Mouse (Mus musculus) midbrain, postnatal 0 days (tissue): ENCODE results near the gene Hprt. TPM values are rescaled to one million over a fixed set of nuclear protein-coding genes. Genes with fewer than 3 reads are reported as not detected.
"Not testable (repeated sequence)": the region's sequence is repeated elsewhere in the genome, so short reads cannot be mapped to it uniquely, and the experiment has no call there.

Experiments
- ATAC-seq: fragments of 200-750 bp; cut with Nextera tagmentation; 2 replicates; pipeline ENCODE4 v1.8.0; 2017; ENCODE audit warnings: moderate number of reproducible peaks, mild to moderate bottlenecking, moderate TSS enrichment, moderate library complexity; ENCODE audit not compliant: low FRiP score
- DNase-seq: peaks from one replicate; pipeline ENCODE4 v3.0.0-alpha.2; 2015; ENCODE audit warnings: low spot score
- H3K27ac ChIP-seq: fragments of 300-500 bp; sonication (generic); 2 replicates; pipeline ENCODE4 v1.5.1; 2014; ENCODE audit warnings: low read depth, mild to moderate bottlenecking, low read length, mixed read lengths
- H3K27me3 ChIP-seq: fragments of 300-500 bp; sonication (generic); 2 replicates; pipeline ENCODE4 v1.6.1; 2014; ENCODE audit warnings: low read length, control low read depth, mixed read lengths; ENCODE audit not compliant: insufficient read depth
- H3K36me3 ChIP-seq: fragments of 300-500 bp; sonication (generic); 2 replicates; pipeline ENCODE4 v1.6.1; 2014; ENCODE audit warnings: low read length, control low read depth, mixed read lengths; ENCODE audit not compliant: insufficient read depth
- H3K4me1 ChIP-seq: fragments of 300-500 bp; sonication (generic); 2 replicates; pipeline ENCODE4 v1.6.1; 2014; ENCODE audit warnings: mild to moderate bottlenecking, control low read depth, antibody characterized with exemption, low read length, mixed read lengths; ENCODE audit not compliant: insufficient read depth
- H3K4me2 ChIP-seq: fragments of 300-500 bp; sonication (generic); 2 replicates; pipeline ENCODE4 v1.6.1; 2014; ENCODE audit warnings: low read depth, mild to moderate bottlenecking, low read length, mixed read lengths; ENCODE audit not compliant: poor library complexity, severe bottlenecking
- H3K4me3 ChIP-seq: fragments of 300-500 bp; sonication (generic); 2 replicates; pipeline ENCODE4 v1.5.1; 2014; ENCODE audit warnings: low read depth, mild to moderate bottlenecking, low read length, moderate library complexity
- H3K9ac ChIP-seq: fragments of 300-500 bp; sonication (generic); replicated peaks from 2 replicates; pipeline ENCODE4 v1.6.1; 2014; ENCODE audit warnings: mild to moderate bottlenecking, low read length, moderate library complexity, mixed read lengths; ENCODE audit not compliant: poor library complexity, severe bottlenecking
- H3K9me3 ChIP-seq: fragments of 300-500 bp; sonication (generic); 2 replicates; pipeline ENCODE4 v1.6.1; 2016; ENCODE audit warnings: low read length, control low read depth
- CTCF ChIP-seq: IDR thresholded peaks from 2 replicates; pipeline ENCODE4 v1.5.1; 2016; ENCODE audit warnings: antibody characterized with exemption, mild to moderate bottlenecking
- WGBS: fragments of 180-500 bp; shearing (Covaris S2); extraction: QIAGEN DNeasy Blood & Tissue Kit; methylation state at CpG from one replicate; pipeline ENCODE4 v1.1.7; 2014; 5-methylcytosine and 5-hydroxymethylcytosine counted together
- polyA plus RNA-seq: library from polyadenylated mRNA; unstranded; fragments of >200 nt; fragmentation: Nextera tagmentation; extraction: Ambion mirVana; gene quantifications from 2 replicates; pipeline ENCODE4 v1.2.1, GENCODE M21; 2015
- total RNA-seq: library from RNA; depleted of rRNA; stranded (reverse); fragments of >200 nt; gene quantifications from 2 replicates; pipeline ENCODE4 v1.2.3, GENCODE M21; 2014

Gene Hprt
- total and polyA plus RNA-seq, 2 experiments from 2014 or later = 46.5 to 179 TPM

GRCm38 (mm10) chrX:52971211-52972006, 16.5 kb upstream of the Hprt start:
- TF ChIP-seq CTCF = no peak
- Histone ChIP-seq H3K27me3 (no peaks in the 10 kb centered on the region), H3K9ac (no peak overlapping the region), H3K27ac (no peak overlapping the region), H3K9me3 (no peaks in the 10 kb centered on the region), H3K4me3 (no peak overlapping the region), H3K4me2 (no peak overlapping the region), H3K36me3 (no peaks in the 10 kb centered on the region), H3K4me1 (no peaks in the 10 kb centered on the region)
- ATAC-seq (no peak), DNase-seq (no peak)
- whole genome bisulfite sequencing = 60% methylated on average over 3 of the region's 3 CpGs

DNA sequence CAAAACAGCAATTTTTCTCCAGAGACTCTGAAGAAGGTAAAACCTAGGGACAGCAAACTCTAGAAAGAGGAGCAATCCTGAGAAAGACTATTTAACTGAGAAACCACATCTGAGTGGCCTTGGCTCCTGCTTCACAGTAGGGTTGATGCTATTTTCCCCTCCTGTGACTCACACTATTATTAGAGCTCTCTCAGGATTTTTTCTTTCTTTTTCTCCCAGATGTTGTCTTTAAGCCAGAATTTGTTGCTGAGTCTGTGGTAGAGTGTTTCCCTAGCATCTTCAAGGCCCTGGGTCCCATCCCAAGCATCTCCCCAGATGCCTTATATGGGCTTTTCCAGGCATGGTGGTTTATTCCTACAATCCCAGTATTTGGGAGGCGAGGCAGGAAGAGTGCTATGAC, 15.8 kb upstream of the Hprt start:
- Histone ChIP-seq H3K4me3 (no peak overlapping the region), H3K36me3 (no peaks in the 10 kb centered on the region), H3K27ac (no peak overlapping the region), H3K9me3 (no peaks in the 10 kb centered on the region), H3K9ac (no peak overlapping the region), H3K27me3 (no peaks in the 10 kb centered on the region), H3K4me2 (no peak overlapping the region), H3K4me1 (no peaks in the 10 kb centered on the region)
- TF ChIP-seq CTCF = no peak
- DNase-seq = no peak
- no peak for ATAC-seq
- WGBS = 40% methylated on average over 1 of the region's 1 CpGs

- Histone ChIP-seq H3K4me2 (no peak overlapping the region), H3K4me3 (no peak overlapping the region), H3K27ac (no peak overlapping the region), H3K27me3 (no peaks in the 10 kb centered on the region), H3K9me3 (no peaks in the 10 kb centered on the region), H3K36me3 (no peaks in the 10 kb centered on the region), H3K9ac (no peak overlapping the region), H3K4me1 (no peaks in the 10 kb centered on the region)
- TF ChIP-seq CTCF = no peak
- DNase-seq = no peak
- 82% methylated on average over 1 of the region's 1 CpGs for WGBS
- ATAC-seq = no peak
Observed at GRCm38 (mm10) chrX:52972680-52973079, 15.3 kb upstream of the Hprt start.

DNA sequence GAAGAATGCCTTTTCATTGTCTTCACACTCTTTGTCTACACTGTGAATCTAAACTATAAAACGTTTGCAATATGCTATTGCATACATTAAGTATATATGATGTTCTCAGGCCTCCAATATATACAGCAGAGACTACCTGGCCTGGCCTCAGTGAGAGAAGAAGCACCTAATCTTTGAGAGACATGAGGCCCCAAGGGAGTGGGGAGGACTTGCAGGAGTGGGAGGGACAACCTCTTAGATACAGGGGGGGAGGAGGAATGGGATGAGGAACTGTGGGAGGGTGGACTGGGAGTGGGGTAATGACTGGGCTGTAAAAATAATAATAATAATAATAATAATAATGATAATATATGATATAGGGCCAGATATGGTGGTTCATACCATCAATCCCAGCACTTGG, 9.4 kb upstream of the Hprt start:
- no peaks in the 10 kb centered on the region for H3K36me3 ChIP-seq
- no peak for TF ChIP-seq CTCF
- no peaks in the 10 kb centered on the region for H3K27me3 ChIP-seq
- no peak overlapping the region for H3K27ac ChIP-seq
- H3K9ac ChIP-seq = no peak overlapping the region
- ATAC-seq = no peak
- no peaks in the 10 kb centered on the region for H3K4me1 ChIP-seq
- no peaks in the 10 kb centered on the region for H3K9me3 ChIP-seq
- DNase-seq = no peak
- H3K4me3 ChIP-seq = no peak overlapping the region
- no peak overlapping the region for H3K4me2 ChIP-seq
- 36% methylated on average over 1 of the region's 1 CpGs for WGBS

- Histone ChIP-seq H3K4me2 (no peak overlapping the region), H3K27ac (no peak overlapping the region), H3K9me3 (no peaks in the 10 kb centered on the region), H3K9ac (no peak overlapping the region), H3K27me3 (no peaks in the 10 kb centered on the region), H3K36me3 (no peaks in the 10 kb centered on the region), H3K4me3 (no peak overlapping the region), H3K4me1 (no peaks in the 10 kb centered on the region)
- 81% methylated on average over 3 of the region's 3 CpGs for WGBS
- no peak for DNase-seq
- no peak for TF ChIP-seq CTCF
- ATAC-seq = no peak
Observed at GRCm38 (mm10) chrX:52981378-52981777, 6.6 kb upstream of the Hprt start.

GRCm38 (mm10) chrX:52994726-52995125, 6.8 kb downstream of the Hprt start:
- H3K4me2 ChIP-seq, H3K4me3 ChIP-seq, H3K4me1 ChIP-seq, H3K9me3 ChIP-seq, ATAC-seq, H3K27ac ChIP-seq, H3K36me3 ChIP-seq, DNase-seq, H3K9ac ChIP-seq, H3K27me3 ChIP-seq: not testable (repeated sequence)
- WGBS = 89% methylated on average over 5 of the region's 5 CpGs
